Mouse (Mus musculus): ENCODE measurements at regions not wholly inside any gene's neighbourhood (a gene's known extent, or its start where the extent isn't known, plus 50 kb on each side); places are given as distances from the start of the nearest gene placed in this dataset.

GRCm38 (mm10) chr5:119602001-119602400 is 68.5 kb upstream of the Tbx3 start:
- in situ Hi-C loops (cut with MboI, MseI) = no loop called here

- in situ Hi-C loops (cut with MboI, MseI) = no loop called here
These were observed 65.0 kb upstream of the Tbx3 start for GRCm38 (mm10) chr5:119605444-119605843.

GRCm38 (mm10) chr5:119613413-119613812 is 57.1 kb upstream of the Tbx3 start:
- in situ Hi-C loops (cut with MboI, MseI) = no loop called here

GRCm38 (mm10) chr5:119613981-119614770 is 56.3 kb upstream of the Tbx3 start:
- in situ Hi-C loops (cut with MboI, MseI) = no loop called here

GRCm38 (mm10) chr5:119615681-119616080 is 54.8 kb upstream of the Tbx3 start:
- in situ Hi-C loops (cut with MboI, MseI) = no loop called here

- in situ Hi-C loops (cut with MboI, MseI) = no loop called here
These were observed 52.6 kb upstream of the Tbx3 start for GRCm38 (mm10) chr5:119617856-119618255.

GRCm38 (mm10) chr5:119619906-119620305 is 50.6 kb upstream of the Tbx3 start:
- in situ Hi-C loops (cut with MboI, MseI) = no loop called here

Measured in T-helper 1 cell (primary cell).